Mouse (Mus musculus): Measurements from ENCODE around the gene Hoxb5. TPM values are rescaled to one million over a fixed set of nuclear protein-coding genes. Genes with fewer than 3 reads are reported as not detected.

Hoxb5 gene
- polyA plus RNA-seq, 1 experiment = not detected

- peaks cover 52% of the 10 kb centered on the region for H3K27me3 ChIP-seq (ENCODE audit: control insufficient read depth, insufficient read depth, low read length, poor library complexity, severe bottlenecking)
- no peaks in the 10 kb centered on the region for H3K4me1 ChIP-seq (ENCODE audit: control insufficient read depth, insufficient read depth, low read length)
- no peaks in the 10 kb centered on the region for H3K9me3 ChIP-seq (replicated peaks; ENCODE audit: control insufficient read depth, insufficient read depth, low read length, poor library complexity, severe bottlenecking)
- H3K27ac ChIP-seq (ENCODE audit: insufficient read depth, low read length) = no peak overlapping the region
- TF ChIP-seq POLR2A (IDR thresholded peaks at IDR 0.05; ENCODE audit: insufficient read depth, low read length) = no peak
- H3K4me3 ChIP-seq (ENCODE audit: low read depth, low read length) = no peak overlapping the region
- no peak overlapping the region for H3K9ac ChIP-seq (ENCODE audit: low read depth, poor library complexity, severe bottlenecking)
- H3K36me3 ChIP-seq (ENCODE audit: control insufficient read depth, insufficient read depth, low read length, poor library complexity, severe bottlenecking) = no peaks in the 10 kb centered on the region
Measured at GRCm38 (mm10) chr11:96281396-96281795, 21.7 kb upstream of the Hoxb5 start.

GRCm38 (mm10) chr11:96281855-96282570, 21.1 kb upstream of the Hoxb5 start, which contains the start of gene Hoxb8:
TSS of gene Hoxb8 (plus strand) at chr11:96281905.
- Histone ChIP-seq H3K4me1 (ENCODE audit: control insufficient read depth, insufficient read depth, low read length) (no peaks in the 10 kb centered on the region), H3K9ac (ENCODE audit: low read depth, poor library complexity, severe bottlenecking) (no peak within 1 kb of the TSS), H3K27ac (ENCODE audit: insufficient read depth, low read length) (no peak within 1 kb of the TSS), H3K9me3 (replicated peaks; ENCODE audit: control insufficient read depth, insufficient read depth, low read length, poor library complexity, severe bottlenecking) (no peaks in the 10 kb centered on the region), H3K4me3 (ENCODE audit: low read depth, low read length) (no peak within 1 kb of the TSS), H3K36me3 (ENCODE audit: control insufficient read depth, insufficient read depth, low read length, poor library complexity, severe bottlenecking) (no peaks in the 10 kb centered on the region), H3K27me3 (ENCODE audit: control insufficient read depth, insufficient read depth, low read length, poor library complexity, severe bottlenecking) (peaks cover 56% of the 10 kb centered on the region)
- TF ChIP-seq POLR2A (IDR thresholded peaks at IDR 0.05; ENCODE audit: insufficient read depth, low read length) = no peak

- Histone ChIP-seq H3K4me3 (ENCODE audit: low read depth, low read length) (no peak overlapping the region), H3K27ac (ENCODE audit: insufficient read depth, low read length) (no peak overlapping the region), H3K36me3 (ENCODE audit: control insufficient read depth, insufficient read depth, low read length, poor library complexity, severe bottlenecking) (no peaks in the 10 kb centered on the region), H3K27me3 (ENCODE audit: control insufficient read depth, insufficient read depth, low read length, poor library complexity, severe bottlenecking) (peaks cover 65% of the 10 kb centered on the region), H3K4me1 (ENCODE audit: control insufficient read depth, insufficient read depth, low read length) (no peaks in the 10 kb centered on the region), H3K9ac (ENCODE audit: low read depth, poor library complexity, severe bottlenecking) (no peak overlapping the region), H3K9me3 (replicated peaks; ENCODE audit: control insufficient read depth, insufficient read depth, low read length, poor library complexity, severe bottlenecking) (no peaks in the 10 kb centered on the region)
- no peak for TF ChIP-seq EP300 (IDR thresholded peaks at IDR 0.05; ENCODE audit: insufficient read depth, low read depth, low read length)
- TF ChIP-seq POLR2A (IDR thresholded peaks at IDR 0.05; ENCODE audit: insufficient read depth, low read length) = no peak
- no peak for TF ChIP-seq CTCF (IDR thresholded peaks at IDR 0.05; ENCODE audit: low read depth, low read length)
Measured at GRCm38 (mm10) chr11:96282795-96283430, 20.2 kb upstream of the Hoxb5 start.

GRCm38 (mm10) chr11:96284041-96284749, 18.9 kb upstream of the Hoxb5 start:
- H3K9ac ChIP-seq (ENCODE audit: low read depth, poor library complexity, severe bottlenecking) = no peak overlapping the region
- peak overlapping the region; percentile 44 for H3K4me3 ChIP-seq (ENCODE audit: low read depth, low read length)
- H3K36me3 ChIP-seq (ENCODE audit: control insufficient read depth, insufficient read depth, low read length, poor library complexity, severe bottlenecking) = no peaks in the 10 kb centered on the region
- no peaks in the 10 kb centered on the region for H3K4me1 ChIP-seq (ENCODE audit: control insufficient read depth, insufficient read depth, low read length)
- H3K9me3 ChIP-seq (replicated peaks; ENCODE audit: control insufficient read depth, insufficient read depth, low read length, poor library complexity, severe bottlenecking) = no peaks in the 10 kb centered on the region
- TF ChIP-seq CTCF (IDR thresholded peaks at IDR 0.05; ENCODE audit: low read depth, low read length) (no peak), EP300 (IDR thresholded peaks at IDR 0.05; ENCODE audit: insufficient read depth, low read depth, low read length) (no peak), POLR2A (IDR thresholded peaks at IDR 0.05; ENCODE audit: insufficient read depth, low read length) (no peak)
- H3K27ac ChIP-seq (ENCODE audit: insufficient read depth, low read length) = no peak overlapping the region
- peaks cover 73% of the 10 kb centered on the region for H3K27me3 ChIP-seq (ENCODE audit: control insufficient read depth, insufficient read depth, low read length, poor library complexity, severe bottlenecking)

GRCm38 (mm10) chr11:96284774-96285734, 18.1 kb upstream of the Hoxb5 start:
- peaks cover 69% of the 10 kb centered on the region for H3K27me3 ChIP-seq (ENCODE audit: control insufficient read depth, insufficient read depth, low read length, poor library complexity, severe bottlenecking)
- TF ChIP-seq CTCF (IDR thresholded peaks at IDR 0.05; ENCODE audit: low read depth, low read length) (no peak), EP300 (IDR thresholded peaks at IDR 0.05; ENCODE audit: insufficient read depth, low read depth, low read length) (no peak), POLR2A (IDR thresholded peaks at IDR 0.05; ENCODE audit: insufficient read depth, low read length) (no peak)
- no peaks in the 10 kb centered on the region for H3K9me3 ChIP-seq (replicated peaks; ENCODE audit: control insufficient read depth, insufficient read depth, low read length, poor library complexity, severe bottlenecking)
- no peak overlapping the region for H3K9ac ChIP-seq (ENCODE audit: low read depth, poor library complexity, severe bottlenecking)
- H3K4me1 ChIP-seq (ENCODE audit: control insufficient read depth, insufficient read depth, low read length) = no peaks in the 10 kb centered on the region
- no peak overlapping the region for H3K27ac ChIP-seq (ENCODE audit: insufficient read depth, low read length)
- no peaks in the 10 kb centered on the region for H3K36me3 ChIP-seq (ENCODE audit: control insufficient read depth, insufficient read depth, low read length, poor library complexity, severe bottlenecking)
- H3K4me3 ChIP-seq (ENCODE audit: low read depth, low read length) = 0 out of 2 replicates have a peak overlapping the region, but pooled peaks have one; percentile 14
